Mouse (Mus musculus) E14TG2a.4 (cell line): ENCODE data around the gene Fndc7.

ENCODE experiments used
- H3K27me3 ChIP-seq: 2 replicates; pipeline ENCODE4 v1.6.1; 2014; ENCODE audit warnings: low read length, control low read depth; ENCODE audit not compliant: insufficient read depth
- H3K36me3 ChIP-seq: 2 replicates; pipeline ENCODE4 v1.6.1; 2014; ENCODE audit warnings: low read length, control low read depth; ENCODE audit not compliant: insufficient read depth
- H3K4me1 ChIP-seq: replicated peaks from 2 replicates; pipeline ENCODE4 v1.6.1; 2014; ENCODE audit warnings: low read depth, low read length, control low read depth
- H3K4me3 ChIP-seq: replicated peaks from 2 replicates; pipeline ENCODE4 v1.5.1; 2014; ENCODE audit warnings: mild to moderate bottlenecking, low read length
- H3K9me3 ChIP-seq: 2 replicates; pipeline ENCODE4 v1.6.1; 2014; ENCODE audit warnings: low read length, control low read depth
- CTCF ChIP-seq: conservative IDR thresholded peaks from 2 replicates; pipeline ENCODE4 v1.5.1; 2014; ENCODE audit warnings: low read length
- NANOG ChIP-seq: IDR thresholded peaks from 2 replicates; pipeline ENCODE4 v1.6.1; 2014; ENCODE audit warnings: borderline replicate concordance, low read length, mixed read lengths
- POU5F1 ChIP-seq: IDR thresholded peaks from 2 replicates; pipeline ENCODE4 v1.6.1; 2014; ENCODE audit warnings: low read length, borderline replicate concordance

Gene Fndc7

GRCm38 (mm10) chr3:108900681-108901080 is 10.9 kb upstream of the Fndc7 start:
- Histone ChIP-seq H3K4me3 (no peak overlapping the region), H3K9me3 (peaks cover 26% of the 10 kb centered on the region), H3K27me3 (no peaks in the 10 kb centered on the region), H3K36me3 (peaks cover 51% of the 10 kb centered on the region), H3K4me1 (peaks cover 11% of the 10 kb centered on the region; the same call in 1 of the 2 replicates)
- TF ChIP-seq POU5F1 = no peak

- H3K36me3 ChIP-seq = peaks cover 46% of the 10 kb centered on the region
- H3K27me3 ChIP-seq = no peaks in the 10 kb centered on the region
- TF ChIP-seq CTCF = no peak
- TF ChIP-seq POU5F1 = no peak
- TF ChIP-seq NANOG = no peak
These were observed 10.3 kb upstream of the Fndc7 start for GRCm38 (mm10) chr3:108900147-108900546.

GRCm38 (mm10) chr3:108898640-108899039 is 8.8 kb upstream of the Fndc7 start:
- no peak for TF ChIP-seq POU5F1
- TF ChIP-seq NANOG = no peak
- no peak for TF ChIP-seq CTCF

More at GRCm38 (mm10) chr3:108900147-108900546, 10.3 kb upstream of the Fndc7 start:
- no peak overlapping the region for H3K4me3 ChIP-seq
- peaks cover 22% of the 10 kb centered on the region for H3K9me3 ChIP-seq
- peaks cover 11% of the 10 kb centered on the region; the same call in 1 of the 2 replicates for H3K4me1 ChIP-seq

GRCm38 (mm10) chr3:108892914-108893313 is 3.1 kb upstream of the Fndc7 start:
- Histone ChIP-seq H3K9me3 (no peaks in the 10 kb centered on the region), H3K4me1 (no peaks in the 10 kb centered on the region), H3K36me3 (no peaks in the 10 kb centered on the region), H3K27me3 (no peaks in the 10 kb centered on the region), H3K4me3 (no peak overlapping the region)
- TF ChIP-seq CTCF (no peak), NANOG (no peak)

More at GRCm38 (mm10) chr3:108898640-108899039, 8.8 kb upstream of the Fndc7 start:
- Histone ChIP-seq H3K36me3 (peaks cover 31% of the 10 kb centered on the region), H3K4me1 (peaks cover 8% of the 10 kb centered on the region; the same call in 1 of the 2 replicates), H3K27me3 (no peaks in the 10 kb centered on the region), H3K4me3 (no peak overlapping the region), H3K9me3 (peaks cover 8% of the 10 kb centered on the region; the same call in 1 of the 2 replicates)

- Histone ChIP-seq H3K4me1 (peaks cover 5% of the 10 kb centered on the region), H3K9me3 (no peaks in the 10 kb centered on the region), H3K4me3 (no peak overlapping the region), H3K27me3 (no peaks in the 10 kb centered on the region), H3K36me3 (no peaks in the 10 kb centered on the region)
- TF ChIP-seq NANOG (no peak), POU5F1 (no peak), CTCF (no peak)
These were observed 2.3 kb upstream of the Fndc7 start for GRCm38 (mm10) chr3:108892080-108892479.

GRCm38 (mm10) chr3:108887618-108887975 is 2.2 kb downstream of the Fndc7 start:
- no peak for TF ChIP-seq NANOG
- TF ChIP-seq POU5F1 = no peak
- no peak for TF ChIP-seq CTCF
- H3K4me1 ChIP-seq = peaks cover 37% of the 10 kb centered on the region
- H3K36me3 ChIP-seq = no peaks in the 10 kb centered on the region

GRCm38 (mm10) chr3:108886934-108887617 is 2.7 kb downstream of the Fndc7 start:
- H3K4me1 ChIP-seq = peaks cover 40% of the 10 kb centered on the region
- TF ChIP-seq POU5F1 (no peak), CTCF (no peak), NANOG (no peak)
- H3K4me3 ChIP-seq = no peak overlapping the region
- no peaks in the 10 kb centered on the region for H3K9me3 ChIP-seq
- H3K36me3 ChIP-seq = no peaks in the 10 kb centered on the region
- no peaks in the 10 kb centered on the region for H3K27me3 ChIP-seq

More at GRCm38 (mm10) chr3:108887618-108887975, 2.2 kb downstream of the Fndc7 start:
- Histone ChIP-seq H3K27me3 (no peaks in the 10 kb centered on the region), H3K4me3 (no peak overlapping the region), H3K9me3 (no peaks in the 10 kb centered on the region)

- no peaks in the 10 kb centered on the region for H3K27me3 ChIP-seq
- TF ChIP-seq NANOG (no peak), POU5F1 (no peak), CTCF (no peak)
- no peak overlapping the region for H3K4me3 ChIP-seq
- peaks cover 52% of the 10 kb centered on the region for H3K4me1 ChIP-seq
- no peaks in the 10 kb centered on the region for H3K36me3 ChIP-seq
- H3K9me3 ChIP-seq = no peaks in the 10 kb centered on the region
These were observed 3.9 kb downstream of the Fndc7 start for GRCm38 (mm10) chr3:108885686-108886530.
